Mouse (Mus musculus) cortical plate, adult 2 months (tissue): Measurements from ENCODE around the gene Anks1.

Experiments
- CTCF ChIP-seq: fragments of 200-500 bp; IDR thresholded peaks from 2 replicates; pipeline ENCODE4 v1.5.1; 2011; ENCODE audit warnings: mild to moderate bottlenecking, control low read depth, low read length; ENCODE audit not compliant: insufficient read depth; ENCODE audit errors: extremely low read depth
- POLR2A ChIP-seq: fragments of 200-500 bp; IDR thresholded peaks from 2 replicates; pipeline ENCODE4 v1.6.1; 2011; ENCODE audit warnings: mild to moderate bottlenecking, low read length, control low read depth; ENCODE audit not compliant: insufficient read depth; ENCODE audit errors: extremely low read depth

- TF ChIP-seq CTCF (no peak), POLR2A (no peak)
Observed at GRCm38 (mm10) chr17:27977008-27977636, 68.0 kb downstream of the Anks1 start.
